Comparison of ENCODE assay signal across 27 mouse cellular contexts in genomic region chr6:21958922-21959321, GRCm38 (mm10). TPM values are rescaled to one million over a fixed set of nuclear protein-coding genes. Genes with fewer than 3 reads are reported as not detected.
A peak's percentile ranks its signal among the peaks of the same experiment; 100 is the strongest.
DNase-seq lines count a peak whose midpoint lies in the region; ATAC-seq and TF ChIP-seq lines count a peak whose summit lies in the region.
"Had no signal": no experiment of that assay in that cellular context is flagged by ENCODE, and none has a peak within 500 bp of the region (broad histone marks: within the 10 kb centered on the region; RNA-seq: fewer than 3 reads in every experiment).

No protein-coding gene starts in this region.

- H3K27ac ChIP-seq in liver, postnatal 0 days (ENCODE audit: low read depth), result peak overlapping the region; percentile 78
- no peak overlapping the region for H3K27ac ChIP-seq in embryonic facial prominence, embryonic 10.5 days (replicated peaks)
- H3K27ac ChIP-seq: hindbrain, embryonic 10.5 days; hindbrain, postnatal 0 days; limb, embryonic 13.5 days; midbrain, embryonic 15.5 days; neural tube, embryonic 13.5 days had no signal

- H3K4me1 ChIP-seq in liver, postnatal 0 days (ENCODE audit: insufficient read depth), result peaks cover 6% of the 10 kb centered on the region
- no peaks in the 10 kb centered on the region for H3K4me1 ChIP-seq in embryonic facial prominence, embryonic 10.5 days
- H3K4me1 ChIP-seq: hindbrain, embryonic 10.5 days; limb, embryonic 13.5 days; midbrain, embryonic 15.5 days had no signal

- no peak; the same call in 1 of the 2 replicates for TF ChIP-seq EP300 in liver, postnatal 0 days (IDR thresholded peaks at IDR 0.05; ENCODE audit: low read depth)

- H3K4me2 ChIP-seq in liver, postnatal 0 days (ENCODE audit: low read depth, low read length), result peak overlapping the region; percentile 38; the same call in 1 of the 2 replicates
- H3K4me2 ChIP-seq: limb, embryonic 13.5 days; midbrain, embryonic 15.5 days; neural tube, embryonic 13.5 days had no signal

- H3K9ac ChIP-seq in liver, postnatal 0 days (replicated peaks), result no peak overlapping the region
- H3K9ac ChIP-seq: forebrain, postnatal 0 days; limb, embryonic 13.5 days; midbrain, embryonic 15.5 days; neural tube, embryonic 13.5 days had no signal

- TF ChIP-seq CTCF in liver, postnatal 0 days (IDR thresholded peaks at IDR 0.05; ENCODE audit: low read depth), result no peak

- H3K9me3 ChIP-seq in liver, postnatal 0 days (ENCODE audit: low read length), result no peaks in the 10 kb centered on the region
- no peaks in the 10 kb centered on the region for H3K9me3 ChIP-seq in embryonic facial prominence, embryonic 10.5 days
- H3K9me3 ChIP-seq: hindbrain, embryonic 10.5 days; limb, embryonic 13.5 days; midbrain, embryonic 15.5 days; neural tube, embryonic 13.5 days had no signal

- H3K27me3 ChIP-seq in liver, postnatal 0 days (ENCODE audit: insufficient read depth, low read length), result no peaks in the 10 kb centered on the region
- no peaks in the 10 kb centered on the region for H3K27me3 ChIP-seq in embryonic facial prominence, embryonic 10.5 days (replicated peaks; ENCODE audit: low read depth, poor library complexity, severe bottlenecking)
- H3K27me3 ChIP-seq: limb, embryonic 13.5 days; midbrain, embryonic 15.5 days; neural tube, embryonic 13.5 days had no signal

- H3K36me3 ChIP-seq in liver, postnatal 0 days (replicated peaks; ENCODE audit: insufficient read depth, low read length), result peaks cover 22% of the 10 kb centered on the region
- peaks cover 63% of the 10 kb centered on the region for H3K36me3 ChIP-seq in embryonic facial prominence, embryonic 10.5 days (replicated peaks)

- ATAC-seq in liver, postnatal 0 days, result peak; percentile 72
- peak; percentile 67 for ATAC-seq in common myeloid progenitor, adult 5-6 weeks (replicated peaks; ENCODE audit: low read depth, poor library complexity, severe bottlenecking)
- peak; percentile 86 for ATAC-seq in monocyte, adult 5-6 weeks (replicated peaks; ENCODE audit: insufficient number of reproducible peaks, low FRiP score, low TSS enrichment, poor library complexity, severe bottlenecking)
- ATAC-seq: activated CD4-positive, CD25-positive, alpha-beta regulatory T cell, adult 4 months; forebrain, postnatal 0 days; hindbrain, postnatal 0 days; intestine, embryonic 16.5 days; midbrain, embryonic 15.5 days had no signal

- no peak for DNase-seq in liver, postnatal 0 days
- DNase-seq in liver (no peak), A20 (ENCODE audit: low read depth, low spot score) (peak; percentile 17)
- no peak for DNase-seq in kidney, adult 18-20 months
- DNase-seq in embryonic facial prominence, embryonic 10.5 days (ENCODE audit: low spot score), result no peak
- DNase-seq in testis, postnatal 14 days (ENCODE audit: low spot score), result no peak
- DNase-seq: adrenal gland, adult 8-10 months; cerebellum, adult 8-10 months; forebrain, postnatal 0 days; gastrocnemius, postnatal 36 days; kidney, postnatal 36 days; lung, adult 2 months; right cerebral cortex, adult 18-20 months; right cerebral cortex, postnatal 4 days; thymus, adult 2 months; thymus, postnatal 4 days had no signal

- no peak overlapping the region for H3K4me3 ChIP-seq in liver, postnatal 0 days (ENCODE audit: low read depth, low read length)
- no peak overlapping the region for H3K4me3 ChIP-seq in embryonic facial prominence, embryonic 10.5 days
- H3K4me3 ChIP-seq: hindbrain, embryonic 10.5 days; limb, embryonic 13.5 days; midbrain, embryonic 15.5 days; myocyte; neural tube, embryonic 13.5 days had no signal

- 58% methylated on average over 4 of the region's 4 CpGs for WGBS in liver, postnatal 0 days (ENCODE audit: insufficient replicate concordance)
- WGBS in embryonic facial prominence, embryonic 10.5 days, result 90% methylated on average over 4 of the region's 4 CpGs

RNA-seq across cellular contexts. Expression of gene Ing3, which starts 9.6 kb away (rescaled TPM):
- 12.0 and 15.0 TPM in 2 replicates for polyA plus RNA-seq in liver, postnatal 0 days (2015; fragmentation: Nextera tagmentation; extraction: Ambion mirVana)
- total RNA-seq in common myeloid progenitor, adult 5-6 weeks (2017), result 43.8 and 44.3 TPM in 2 replicates
- total RNA-seq in monocyte, adult 5-6 weeks (2017), result 63.6 to 77.0 TPM (median 66.0 TPM) in 3 replicates
- polyA plus RNA-seq in embryonic facial prominence, embryonic 10.5 days (2016; fragmentation: Nextera tagmentation; extraction: Ambion mirVana), result 56.0 and 56.7 TPM in 2 replicates

RNA-seq across cellular contexts. Expression of gene Cped1, which starts 26.8 kb away (rescaled TPM):
- 8.2 and 8.9 TPM in 2 replicates for polyA plus RNA-seq in liver, postnatal 0 days (2015; fragmentation: Nextera tagmentation; extraction: Ambion mirVana)
- 2.9 and 5.8 TPM in 2 replicates for total RNA-seq in common myeloid progenitor, adult 5-6 weeks (2017)
- 0.49 to 1.8 TPM (median 1.6 TPM) in 3 replicates for total RNA-seq in monocyte, adult 5-6 weeks (2017)
- polyA plus RNA-seq in embryonic facial prominence, embryonic 10.5 days (2016; fragmentation: Nextera tagmentation; extraction: Ambion mirVana), result 34.4 and 39.3 TPM in 2 replicates
- total RNA-seq: MEL had no signal
